ENCODE assay signal across 8 mouse cellular contexts in the genomic region with DNA sequence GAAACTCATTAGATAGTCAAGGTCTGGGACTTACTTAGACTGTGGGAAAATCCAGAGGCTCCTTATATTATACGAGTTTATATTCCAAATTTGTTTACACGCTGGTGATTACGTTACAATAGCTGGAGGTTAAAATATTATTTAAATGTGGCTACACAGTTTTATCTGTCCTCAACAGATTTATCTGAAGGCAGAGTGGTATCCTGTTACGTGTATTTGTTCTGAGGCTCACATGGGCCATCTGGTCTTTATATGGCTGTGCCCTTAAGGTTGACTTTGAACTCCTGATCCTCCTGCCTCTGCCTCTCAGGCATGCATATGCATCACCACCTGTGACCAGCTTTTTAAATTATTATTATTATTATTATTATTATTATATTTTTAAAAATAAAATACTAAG. TPM values are rescaled to one million over a fixed set of nuclear protein-coding genes. Genes with fewer than 3 reads are reported as not detected.
DNase-seq lines count a peak whose midpoint lies in the region; ATAC-seq and TF ChIP-seq lines count a peak whose summit lies in the region.

No protein-coding gene starts in this region.

- H3K27me3 ChIP-seq in kidney, adult 2 months (replicated peaks; ENCODE audit: control insufficient read depth, insufficient read depth, low read length): no peaks in the 10 kb centered on the region
- H3K27me3 ChIP-seq in intestine, embryonic 14.5 days (replicated peaks; ENCODE audit: control insufficient read depth, insufficient read depth, low read length): no peaks in the 10 kb centered on the region
- no peaks in the 10 kb centered on the region for H3K27me3 ChIP-seq in midbrain, embryonic 16.5 days (ENCODE audit: control insufficient read depth, insufficient read depth, low read depth, low read length)

- H3K27ac ChIP-seq in kidney, adult 2 months (ENCODE audit: insufficient read depth, low read depth, low read length): no peak overlapping the region
- no peak overlapping the region for H3K27ac ChIP-seq in intestine, embryonic 14.5 days (ENCODE audit: low read depth)
- H3K27ac ChIP-seq in midbrain, embryonic 16.5 days (ENCODE audit: low read length): no peak overlapping the region

- DNase-seq in kidney, adult 2 months: no peak
- no peak for DNase-seq in kidney, postnatal 36 days
- peak; percentile 42 for DNase-seq in c-Kit-positive CD71-positive TER-119-positive erythroid progenitor cells, embryonic 14.5 days (ENCODE audit: low spot score)
- DNase-seq in intestine, embryonic 14.5 days (ENCODE audit: low spot score): no peak
- DNase-seq in adrenal gland, postnatal 14 days: no peak
- DNase-seq in lung, postnatal 36 days: no peak

- peak overlapping the region; percentile 78 for H3K9ac ChIP-seq in intestine, embryonic 14.5 days (ENCODE audit: low read length)
- H3K9ac ChIP-seq in midbrain, embryonic 16.5 days (ENCODE audit: low read depth, low read length): no peak overlapping the region

- no peaks in the 10 kb centered on the region for H3K36me3 ChIP-seq in kidney, adult 2 months (ENCODE audit: control insufficient read depth, insufficient read depth, low read length)
- 0 out of 2 replicates have a peak, but pooled peaks cover 4% of the 10 kb centered on the region for H3K36me3 ChIP-seq in intestine, embryonic 14.5 days (ENCODE audit: control insufficient read depth, insufficient read depth, low read length)
- 0 out of 2 replicates have a peak, but pooled peaks cover 2% of the 10 kb centered on the region for H3K36me3 ChIP-seq in midbrain, embryonic 16.5 days (ENCODE audit: control insufficient read depth, insufficient read depth, low read length)

- ATAC-seq in intestine, embryonic 14.5 days (replicated peaks; ENCODE audit: low FRiP score, low TSS enrichment, low read depth): no peak
- ATAC-seq in midbrain, embryonic 16.5 days: no peak
- no peak for ATAC-seq in activated CD4-positive, CD25-positive, alpha-beta regulatory T cell, adult 4 months

- H3K4me1 ChIP-seq in kidney, adult 2 months (ENCODE audit: control insufficient read depth, insufficient read depth, low read length): no peaks in the 10 kb centered on the region
- H3K4me1 ChIP-seq in intestine, embryonic 14.5 days (replicated peaks; ENCODE audit: control insufficient read depth, insufficient read depth, low read length): peaks cover 8% of the 10 kb centered on the region; the same call in 1 of the 2 replicates
- H3K4me1 ChIP-seq in midbrain, embryonic 16.5 days (ENCODE audit: control insufficient read depth, insufficient read depth, low read length): peaks cover 11% of the 10 kb centered on the region

- no peak for TF ChIP-seq CTCF in kidney, adult 2 months (conservative IDR thresholded peaks at IDR 0.05; ENCODE audit: insufficient read depth, insufficient read length, low read depth, low read length)

- no peak for TF ChIP-seq POLR2A in kidney, adult 2 months (IDR thresholded peaks at IDR 0.05; ENCODE audit: low read depth, low read length)

- no peaks in the 10 kb centered on the region for H3K9me3 ChIP-seq in intestine, embryonic 14.5 days (ENCODE audit: control insufficient read depth, low read length)
- no peaks in the 10 kb centered on the region for H3K9me3 ChIP-seq in midbrain, embryonic 16.5 days (replicated peaks; ENCODE audit: control insufficient read depth, low read length, poor library complexity, severe bottlenecking)

- H3K4me3 ChIP-seq in kidney, adult 2 months (ENCODE audit: insufficient read depth, low read depth, low read length): peak overlapping the region; percentile 97; the same call in 1 of the 2 replicates
- H3K4me3 ChIP-seq in intestine, embryonic 14.5 days (ENCODE audit: low read depth, low read length): peak overlapping the region; percentile 77
- H3K4me3 ChIP-seq in midbrain, embryonic 16.5 days (ENCODE audit: low read depth, low read length): peak overlapping the region; percentile 87

- WGBS in kidney, adult 2 months: 56% methylated on average over 4 of the region's 4 CpGs
- WGBS in intestine, embryonic 14.5 days: 64% methylated on average over 4 of the region's 4 CpGs
- 68% methylated on average over 4 of the region's 4 CpGs for WGBS in midbrain, embryonic 16.5 days

- H3K4me2 ChIP-seq in intestine, embryonic 14.5 days (ENCODE audit: low read length): peak overlapping the region; percentile 90
- H3K4me2 ChIP-seq in midbrain, embryonic 16.5 days (ENCODE audit: low read length): peak overlapping the region; percentile 86

RNA-seq across cellular contexts. Expression of a gene that starts 0.9 kb away (rescaled TPM):
- 47.3 and 48.1 TPM in 2 replicates for polyA plus RNA-seq in kidney, adult 2 months (2012; rRNA removed)
- 17.9 and 20.3 TPM in 2 replicates for polyA plus RNA-seq in intestine, embryonic 14.5 days (2014; fragmentation: Nextera tagmentation; extraction: Ambion mirVana)
- polyA plus RNA-seq in midbrain, embryonic 16.5 days (2015; fragmentation: Nextera tagmentation; extraction: Ambion mirVana): 30.9 and 33.3 TPM in 2 replicates
- 10 to 100 TPM; 31.7 to 46.6 TPM for polyA plus RNA-seq in activated CD4-positive, CD25-positive, alpha-beta regulatory T cell, adult 4 months (2017; shearing (Covaris generic))
- total RNA-seq in adrenal gland, postnatal 14 days (2021): 39.2 and 40.5 TPM in 2 replicates

RNA-seq across cellular contexts. Expression of a gene that starts 42.8 kb away (rescaled TPM):
- polyA plus RNA-seq in kidney, adult 2 months (2012; rRNA removed): 5.8 and 6.3 TPM in 2 replicates
- 15.8 and 16.7 TPM in 2 replicates for polyA plus RNA-seq in intestine, embryonic 14.5 days (2014; fragmentation: Nextera tagmentation; extraction: Ambion mirVana)
- 14.3 and 14.6 TPM in 2 replicates for polyA plus RNA-seq in midbrain, embryonic 16.5 days (2015; fragmentation: Nextera tagmentation; extraction: Ambion mirVana)
- 1 to 10 TPM; 2.6 to 4.3 TPM for polyA plus RNA-seq in activated CD4-positive, CD25-positive, alpha-beta regulatory T cell, adult 4 months (2017; shearing (Covaris generic))
- 16.6 and 19.5 TPM in 2 replicates for total RNA-seq in adrenal gland, postnatal 14 days (2021)
